Mouse (Mus musculus) testis, postnatal 10 days (tissue): ENCODE measurements around the gene Ttc39a.

Source experiments
- DNase-seq: peaks from one replicate; pipeline ENCODE4 v3.0.0; 2021; ENCODE audit warnings: low spot score

Gene Ttc39a

GRCm38 (mm10) chr4:109460421-109461179 lies 54.2 kb downstream of the Ttc39a start:
- no peak for DNase-seq

DNA sequence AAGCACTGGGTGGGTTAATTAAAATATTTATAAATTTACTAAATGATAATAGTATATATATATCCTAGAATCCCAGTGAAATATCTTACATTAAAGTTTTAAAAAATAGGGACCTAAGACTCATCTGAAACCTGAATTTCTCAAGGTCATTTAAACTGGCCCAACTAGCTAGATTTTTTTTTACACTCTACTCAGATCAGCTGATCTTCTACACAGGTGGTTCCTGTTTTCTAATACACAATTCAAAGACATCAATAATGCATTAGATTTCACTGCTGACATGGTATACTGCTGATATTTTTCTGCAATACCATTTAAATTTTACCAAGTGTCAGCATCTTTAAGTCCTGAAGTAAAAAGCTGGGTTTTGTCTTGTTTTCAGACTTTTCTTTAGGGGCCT lies 57.5 kb downstream of the Ttc39a start:
- DNase-seq: no peak

DNA sequence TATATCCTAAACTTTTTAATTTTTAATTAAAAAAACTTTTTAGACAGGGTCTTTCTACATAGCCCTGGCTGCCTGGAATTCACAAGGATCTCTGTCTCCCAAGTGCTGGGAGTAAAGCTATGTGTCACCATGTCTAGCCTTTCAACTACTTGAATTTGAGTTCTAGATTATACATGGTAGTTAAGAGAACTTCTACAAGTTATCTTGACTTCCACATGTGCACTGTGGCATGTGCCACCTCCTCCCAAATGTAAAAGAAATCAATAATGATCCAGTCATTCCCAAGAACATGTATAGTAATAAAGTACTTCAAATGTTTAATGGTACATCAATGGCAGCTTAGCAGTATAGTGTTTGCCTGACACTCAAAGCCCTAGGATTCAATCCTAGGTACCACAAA lies 61.3 kb downstream of the Ttc39a start:
- DNase-seq: no peak

DNA sequence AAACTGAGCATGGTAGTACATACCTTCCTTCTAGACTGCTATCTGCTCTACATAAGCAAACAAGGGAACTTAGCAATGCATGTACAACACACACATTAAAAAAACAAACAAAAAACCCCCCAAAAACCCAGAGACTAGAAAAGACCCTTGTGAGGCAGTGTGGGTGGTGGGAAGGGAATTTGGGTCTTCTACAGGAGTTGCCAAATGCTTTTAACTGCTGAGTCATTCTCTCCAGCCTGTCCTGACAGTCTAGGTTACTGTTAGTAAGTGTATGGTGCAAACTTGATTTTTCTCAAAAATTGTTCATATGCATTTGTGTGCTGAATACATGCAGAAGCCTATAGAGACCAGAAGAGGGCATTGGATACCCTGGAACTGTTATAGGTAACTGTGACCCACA lies 65.2 kb downstream of the Ttc39a start:
- no peak for DNase-seq

DNA sequence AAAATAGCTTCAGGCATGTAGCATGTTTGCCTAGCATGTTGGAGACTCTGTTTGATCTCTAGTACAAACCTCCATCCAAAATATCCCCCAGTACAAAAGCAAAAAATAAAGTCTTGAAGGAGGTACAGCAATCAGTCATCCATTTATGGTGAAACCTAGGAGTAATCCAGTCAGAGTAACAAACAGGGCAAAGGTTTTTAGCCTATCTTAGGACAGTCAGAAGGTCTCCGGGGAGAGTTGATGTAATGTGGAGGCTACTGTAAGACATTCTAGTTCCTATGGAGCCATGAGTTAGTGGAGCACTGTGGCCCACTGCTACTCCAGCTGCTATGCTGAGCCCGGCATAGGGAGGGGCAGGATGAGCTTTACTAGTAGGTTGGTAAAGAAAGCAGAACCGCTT lies 66.1 kb downstream of the Ttc39a start:
- DNase-seq: no peak

DNA sequence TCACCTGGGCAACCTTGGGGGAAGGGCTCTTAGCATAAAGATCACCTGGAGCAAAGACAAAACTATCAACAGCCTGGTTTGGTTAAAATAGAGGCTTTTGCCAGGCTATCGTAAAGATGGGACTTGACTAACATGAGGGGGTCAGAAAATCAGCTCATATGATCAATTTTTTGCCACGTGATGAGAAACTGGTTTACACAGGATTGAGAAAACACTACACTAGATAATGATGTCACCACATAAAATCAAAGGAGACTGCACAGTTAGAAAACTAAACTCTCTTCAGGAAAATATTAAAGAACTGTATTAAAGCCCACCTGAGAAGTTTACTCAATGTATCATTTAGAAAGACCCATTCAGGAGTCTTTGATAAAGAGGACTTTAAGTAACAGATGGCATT lies 68.7 kb downstream of the Ttc39a start:
- DNase-seq: no peak

GRCm38 (mm10) chr4:109475577-109476553 lies 69.4 kb downstream of the Ttc39a start:
- DNase-seq: peak; percentile 73

GRCm38 (mm10) chr4:109476554-109477014 lies 70.2 kb downstream of the Ttc39a start:
- peak; percentile 95 for DNase-seq

- no peak for DNase-seq
Observed at GRCm38 (mm10) chr4:109477454-109477853, 71.0 kb downstream of the Ttc39a start.

DNA sequence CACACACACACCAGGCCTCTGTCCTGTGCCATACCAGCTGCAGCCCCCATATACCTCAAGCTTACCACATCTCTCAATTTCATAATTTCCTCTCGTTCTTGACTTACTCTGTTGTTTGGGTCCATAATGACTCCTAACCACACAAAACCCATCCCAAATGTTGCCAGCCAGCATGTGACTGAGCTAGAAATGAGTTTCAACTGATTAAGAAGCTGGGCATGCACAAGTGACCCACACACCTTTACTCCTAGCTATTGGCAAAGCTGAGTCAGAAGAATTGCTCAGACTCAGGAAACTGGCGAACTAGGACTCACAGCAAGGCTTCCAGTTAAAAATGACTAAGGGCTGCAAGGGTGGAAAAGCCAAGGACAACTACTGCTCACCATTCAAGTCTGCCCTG lies 75.0 kb downstream of the Ttc39a start:
- DNase-seq: no peak

GRCm38 (mm10) chr4:109482701-109483100 lies 76.3 kb downstream of the Ttc39a start:
- DNase-seq: no peak

- DNase-seq: no peak
Observed at GRCm38 (mm10) chr4:109484621-109485020, 78.2 kb downstream of the Ttc39a start, which contains the start of gene Rnf11. TSS of gene Rnf11 (minus strand) at chr4:109484728.

DNA sequence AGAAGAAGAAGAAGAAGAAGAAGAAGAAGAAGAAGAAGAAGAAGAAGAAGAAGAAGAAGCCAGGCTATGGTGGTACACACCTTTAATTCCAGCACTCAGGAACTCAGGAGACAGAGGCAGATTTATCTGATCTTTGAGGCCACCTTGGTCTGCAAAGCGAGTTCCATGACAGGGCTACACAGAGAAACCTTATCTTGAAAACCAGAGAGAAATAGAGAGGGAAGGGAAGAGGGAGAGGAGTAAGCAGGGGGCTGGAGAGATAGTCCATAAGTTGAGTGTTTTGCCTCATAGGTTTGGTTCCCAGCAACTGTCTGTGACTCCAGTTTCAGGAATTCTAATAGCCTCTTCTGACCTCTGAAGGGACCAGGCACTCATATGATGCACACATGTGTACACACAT lies 82.4 kb downstream of the Ttc39a start:
- DNase-seq: no peak

GRCm38 (mm10) chr4:109493581-109493980 lies 87.2 kb downstream of the Ttc39a start:
- no peak for DNase-seq
